Comparison of ENCODE assay signal across 22 mouse cellular contexts in genomic region chr15:25628251-25628650, GRCm38 (mm10). TPM values are rescaled to one million over a fixed set of nuclear protein-coding genes. Genes with fewer than 3 reads are reported as not detected.
DNase-seq lines count a peak whose midpoint lies in the region; ATAC-seq and TF ChIP-seq lines count a peak whose summit lies in the region.
"Had no signal": no experiment of that assay in that cellular context is flagged by ENCODE, and none has a peak within 500 bp of the region (broad histone marks: within the 10 kb centered on the region; RNA-seq: fewer than 3 reads in every experiment).

No protein-coding gene starts in this region.

- ATAC-seq in lung, postnatal 0 days: peak; percentile 49; the same call in 1 of the 2 replicates
- no peak for ATAC-seq in hindbrain, embryonic 16.5 days
- no peak for ATAC-seq in hindbrain, embryonic 11.5 days (ENCODE audit: low FRiP score)
- ATAC-seq: CD4-positive, CD25-positive, alpha-beta regulatory T cell, adult 4 months; forebrain, embryonic 13.5 days; forebrain, embryonic 15.5 days; forebrain, postnatal 0 days had no signal

- no peak for TF ChIP-seq CTCF in lung, postnatal 0 days (IDR thresholded peaks at IDR 0.05)

- no peaks in the 10 kb centered on the region for H3K27me3 ChIP-seq in lung, postnatal 0 days (replicated peaks; ENCODE audit: insufficient read depth, low read length)
- H3K27me3 ChIP-seq in hindbrain, embryonic 16.5 days (replicated peaks; ENCODE audit: control insufficient read depth, insufficient read depth, low read length): no peaks in the 10 kb centered on the region
- no peaks in the 10 kb centered on the region for H3K27me3 ChIP-seq in hindbrain, embryonic 11.5 days (ENCODE audit: control insufficient read depth, insufficient read depth, low read length)
- H3K27me3 ChIP-seq: CH12.LX; embryonic facial prominence, embryonic 12.5 days had no signal

- DNase-seq in lung, postnatal 0 days (ENCODE audit: low spot score): peak; percentile 69
- no peak for DNase-seq in lung, adult 18-20 months
- DNase-seq in NIH3T3 (ENCODE audit: low read depth): peak; percentile 73
- peak; percentile 57 for DNase-seq in yolk sac, embryonic 10.5 days (ENCODE audit: low spot score)
- no peak for DNase-seq in hindbrain, embryonic 11.5 days (ENCODE audit: low spot score)
- DNase-seq: adrenal gland, adult 8-10 months; adrenal gland, postnatal 14 days; adrenal gland, postnatal 36 days; cerebellum, adult 11-12 months; cerebellum, adult 2 months; cerebellum, adult 9-10 months; cerebellum, postnatal 10 days; cerebellum, postnatal 25 days; forebrain, postnatal 0 days had no signal

- no peak for TF ChIP-seq EP300 in lung, postnatal 0 days (IDR thresholded peaks at IDR 0.05)

- WGBS in lung, postnatal 0 days: 75% methylated on average over 2 of the region's 2 CpGs
- 96% methylated on average over 2 of the region's 2 CpGs for whole genome bisulfite sequencing in hindbrain, embryonic 16.5 days
- WGBS in hindbrain, embryonic 11.5 days: 97% methylated on average over 2 of the region's 2 CpGs

- no peak overlapping the region for H3K4me2 ChIP-seq in lung, postnatal 0 days (replicated peaks; ENCODE audit: low read depth, low read length)
- no peak overlapping the region for H3K4me2 ChIP-seq in hindbrain, embryonic 16.5 days (ENCODE audit: low read length)
- no peak overlapping the region for H3K4me2 ChIP-seq in hindbrain, embryonic 11.5 days (replicated peaks; ENCODE audit: low read depth, low read length)
- H3K4me2 ChIP-seq: embryonic facial prominence, embryonic 12.5 days; forebrain, embryonic 13.5 days; forebrain, embryonic 15.5 days had no signal

- no peak overlapping the region for H3K9ac ChIP-seq in lung, postnatal 0 days (replicated peaks; ENCODE audit: low read depth)
- H3K9ac ChIP-seq in hindbrain, embryonic 16.5 days (ENCODE audit: low read depth, low read length): no peak overlapping the region
- no peak overlapping the region for H3K9ac ChIP-seq in hindbrain, embryonic 11.5 days (ENCODE audit: low read depth, low read length)
- H3K9ac ChIP-seq: embryonic facial prominence, embryonic 12.5 days; forebrain, embryonic 13.5 days; forebrain, embryonic 15.5 days; forebrain, postnatal 0 days had no signal

- H3K4me1 ChIP-seq in lung, postnatal 0 days (ENCODE audit: insufficient read depth, low read depth, low read length): peaks cover 27% of the 10 kb centered on the region
- peaks cover 4% of the 10 kb centered on the region for H3K4me1 ChIP-seq in hindbrain, embryonic 16.5 days (ENCODE audit: control insufficient read depth, insufficient read depth, low read depth, low read length)
- H3K4me1 ChIP-seq in hindbrain, embryonic 11.5 days (replicated peaks; ENCODE audit: control insufficient read depth, insufficient read depth, low read length): 0 out of 2 replicates have a peak, but pooled peaks cover 2% of the 10 kb centered on the region

- H3K36me3 ChIP-seq in lung, postnatal 0 days (ENCODE audit: insufficient read depth, low read length): no peaks in the 10 kb centered on the region
- no peaks in the 10 kb centered on the region for H3K36me3 ChIP-seq in hindbrain, embryonic 16.5 days (ENCODE audit: control insufficient read depth, insufficient read depth, low read length)
- no peaks in the 10 kb centered on the region for H3K36me3 ChIP-seq in hindbrain, embryonic 11.5 days (ENCODE audit: control insufficient read depth, insufficient read depth, low read length)
- H3K36me3 ChIP-seq: embryonic facial prominence, embryonic 12.5 days; forebrain, embryonic 15.5 days; G1E had no signal

- no peak overlapping the region for H3K4me3 ChIP-seq in lung, postnatal 0 days (ENCODE audit: low read depth, low read length)
- H3K4me3 ChIP-seq in hindbrain, embryonic 16.5 days (ENCODE audit: low read length): no peak overlapping the region
- H3K4me3 ChIP-seq in hindbrain, embryonic 11.5 days (ENCODE audit: low read depth, low read length): no peak overlapping the region
- H3K4me3 ChIP-seq: embryonic facial prominence, embryonic 10.5 days; embryonic facial prominence, embryonic 12.5 days; forebrain, embryonic 13.5 days; forebrain, embryonic 15.5 days had no signal

- H3K27ac ChIP-seq in lung, postnatal 0 days (ENCODE audit: low read length): no peak overlapping the region
- H3K27ac ChIP-seq in hindbrain, embryonic 16.5 days (ENCODE audit: low read depth, low read length): no peak overlapping the region
- no peak overlapping the region for H3K27ac ChIP-seq in hindbrain, embryonic 11.5 days (ENCODE audit: low read depth, low read length)
- H3K27ac ChIP-seq: embryonic facial prominence, embryonic 10.5 days; embryonic facial prominence, embryonic 12.5 days; forebrain, embryonic 13.5 days; forebrain, embryonic 15.5 days had no signal

- H3K9me3 ChIP-seq in lung, postnatal 0 days (ENCODE audit: low read length): no peaks in the 10 kb centered on the region
- no peaks in the 10 kb centered on the region for H3K9me3 ChIP-seq in hindbrain, embryonic 16.5 days (ENCODE audit: control insufficient read depth, low read length)
- no peaks in the 10 kb centered on the region for H3K9me3 ChIP-seq in hindbrain, embryonic 11.5 days (ENCODE audit: control insufficient read depth, low read length)
- H3K9me3 ChIP-seq: embryonic facial prominence, embryonic 10.5 days; embryonic facial prominence, embryonic 12.5 days; forebrain, embryonic 13.5 days; forebrain, embryonic 15.5 days had no signal

RNA-seq across cellular contexts. Expression of gene Myo10, which starts 5.9 kb away (rescaled TPM):
- 17.3 and 20.2 TPM in 2 replicates for polyA plus RNA-seq in lung, postnatal 0 days (2015; fragmentation: Nextera tagmentation; extraction: Ambion mirVana)
- 26.2 and 28.8 TPM in 2 replicates for polyA plus RNA-seq in hindbrain, embryonic 16.5 days (2015; fragmentation: Nextera tagmentation; extraction: Ambion mirVana)
- 39.1 and 45.2 TPM in 2 replicates for polyA plus RNA-seq in hindbrain, embryonic 11.5 days (2014; fragmentation: Nextera tagmentation; extraction: Ambion mirVana)
- polyA plus RNA-seq: G1E had no signal

Comparison
In these comparisons a context has a peak if more than half of its experiments do, and no peak if none do; other contexts are left out.
1. DNase-seq: peak in lung, postnatal 0 days (single experiment), NIH3T3 (single experiment) and yolk sac, embryonic 10.5 days (single experiment); none in lung, adult 18-20 months (0 of 2) and hindbrain, embryonic 11.5 days (single experiment).